Mouse (Mus musculus) cerebellum, adult 2 months (tissue): ENCODE results near the gene Derl2. TPM values are rescaled to one million over a fixed set of nuclear protein-coding genes. Genes with fewer than 3 reads are reported as not detected.

ENCODE experiments used
- DNase-seq, 2 experiments: peaks; one replicate each; pipeline ENCODE4 v3.0.0; 2021
- H3K27ac ChIP-seq: fragments of 200-500 bp; 2 replicates; pipeline ENCODE4 v1.5.1; 2012; ENCODE audit warnings: low read length, control low read depth, inconsistent platforms; ENCODE audit not compliant: insufficient read depth
- H3K27me3 ChIP-seq: fragments of 200-500 bp; 2 replicates; pipeline ENCODE4 v1.6.1; 2012; ENCODE audit warnings: inconsistent platforms, mild to moderate bottlenecking, low read length, moderate library complexity; ENCODE audit not compliant: control insufficient read depth, insufficient read depth
- H3K4me1 ChIP-seq: fragments of 200-500 bp; 2 replicates; pipeline ENCODE4 v1.6.1; 2011; ENCODE audit warnings: low read length; ENCODE audit not compliant: control insufficient read depth, insufficient read depth
- H3K4me3 ChIP-seq: fragments of 200-500 bp; replicated peaks from 2 replicates; pipeline ENCODE3; 2011; ENCODE audit warnings: mild to moderate bottlenecking, low read depth, low read length, control low read depth; ENCODE audit not compliant: insufficient read depth
- CTCF ChIP-seq: fragments of 200-500 bp; IDR thresholded peaks from 2 replicates; pipeline ENCODE4 v1.5.1; 2011; ENCODE audit warnings: low read depth, mild to moderate bottlenecking, control low read depth, low read length, moderate library complexity, borderline replicate concordance; ENCODE audit not compliant: insufficient read depth
- POLR2A ChIP-seq: fragments of 200-500 bp; IDR thresholded peaks from 2 replicates; pipeline ENCODE4 v1.6.1; 2011; ENCODE audit warnings: low read length, control low read depth, borderline replicate concordance; ENCODE audit not compliant: insufficient read depth
- WGBS: fragments of 180-500 bp; shearing (Covaris S2); methylation state at CpG from one replicate; pipeline ENCODE4 v1.1.7; 2018; 5-methylcytosine and 5-hydroxymethylcytosine counted together
- polyA plus RNA-seq: library from polyadenylated mRNA; depleted of rRNA; stranded (reverse); fragments of >200 nt; gene quantifications from 2 replicates; pipeline ENCODE4 v1.2.3, GENCODE M21; 2012; rRNA removed

The Derl2 gene
- polyA plus RNA-seq, 1 experiment = 16.9 TPM

GRCm38 (mm10) chr11:70964222-70964907 lies 55.3 kb downstream of the Derl2 start:
- Histone ChIP-seq H3K27ac (no peak overlapping the region), H3K4me3 (no peak overlapping the region), H3K27me3 (no peaks in the 10 kb centered on the region), H3K4me1 (peaks cover 3% of the 10 kb centered on the region; the same call in 1 of the 2 replicates)
- DNase-seq = no peak
- no peak for TF ChIP-seq POLR2A
- WGBS = 80% methylated on average over 4 of the region's 4 CpGs

- no peak overlapping the region for H3K4me3 ChIP-seq
- no peak overlapping the region for H3K27ac ChIP-seq
- no peaks in the 10 kb centered on the region for H3K4me1 ChIP-seq
- TF ChIP-seq POLR2A (no peak), CTCF (no peak)
- H3K27me3 ChIP-seq = no peaks in the 10 kb centered on the region
- 83% methylated on average over 5 of the region's 5 CpGs for WGBS
- no peak for DNase-seq
Measured at GRCm38 (mm10) chr11:70960786-70961554, 58.7 kb downstream of the Derl2 start.

Other genes starting within 250 kb of the Derl2 start
- gene Scimp, start 207.3 kb downstream of the Derl2 start, polyA plus RNA-seq = 0.10 TPM in 1 of 2 replicates, not detected in the other
- gene Rabep1, start 175.1 kb downstream of the Derl2 start, polyA plus RNA-seq = 35.4 and 35.9 TPM in 2 replicates
- 79.1 and 80.8 TPM in 2 replicates for gene Nup88, start 49.9 kb downstream of the Derl2 start, polyA plus RNA-seq
- gene Rpain, start 49.6 kb downstream of the Derl2 start, polyA plus RNA-seq = 56.9 and 58.1 TPM in 2 replicates
- gene C1qbp, start 36.8 kb downstream of the Derl2 start, polyA plus RNA-seq = 102 and 107 TPM in 2 replicates
- gene Dhx33, start 15.4 kb downstream of the Derl2 start, polyA plus RNA-seq = 22.1 and 25.5 TPM in 2 replicates
- 13.7 and 15.2 TPM in 2 replicates for gene Mis12, start 230 bp downstream of the Derl2 start, polyA plus RNA-seq
- 161 and 184 TPM in 2 replicates for gene 6330403K07Rik, start 13.7 kb upstream of the Derl2 start, polyA plus RNA-seq
- not detected in 2 replicates for gene Nlrp1a, start 124.9 kb upstream of the Derl2 start, polyA plus RNA-seq
- gene Nlrp1b, start 210.9 kb upstream of the Derl2 start, polyA plus RNA-seq = 0.13 and 0.24 TPM in 2 replicates